Mouse (Mus musculus): ENCODE measurements at regions not wholly inside any gene's neighbourhood (a gene's known extent, or its start where the extent isn't known, plus 50 kb on each side); places are given as distances from the start of the nearest gene placed in this dataset.

DNA sequence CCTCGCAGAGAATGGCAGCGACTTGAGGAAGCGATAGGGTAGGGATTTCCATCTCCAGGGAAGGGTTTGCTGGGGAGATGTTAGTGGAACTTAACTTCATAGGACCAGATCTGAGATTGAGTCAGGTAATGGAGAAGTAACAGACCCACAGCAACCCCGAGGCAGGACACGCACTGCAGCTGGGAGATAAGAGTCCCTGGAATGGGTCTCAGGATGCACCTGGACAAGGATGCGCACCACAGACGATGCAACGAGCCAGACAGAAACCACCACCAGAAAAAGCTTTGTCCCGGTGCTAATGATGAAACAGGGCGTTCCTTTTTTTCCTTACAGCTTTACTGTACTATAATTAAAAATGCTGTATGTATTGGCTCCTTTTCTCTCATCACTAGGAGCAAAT is 470.9 kb upstream of the Jarid2 start:
- TF ChIP-seq CTCF (IDR thresholded peaks at IDR 0.05; ENCODE audit: control insufficient read depth, insufficient read depth, low read length) (no peak), POLR2A (IDR thresholded peaks at IDR 0.05; ENCODE audit: borderline replicate concordance, control insufficient read depth, low read depth, low read length) (no peak)

Data from bone marrow, adult 2 months (tissue).